Mouse (Mus musculus) lung, adult 2 months (tissue): ENCODE results near the gene Chil4.
"Not testable (repeated sequence)": the region's sequence is repeated elsewhere in the genome, so short reads cannot be mapped to it uniquely, and the experiment has no call there.

ENCODE experiments used
- CTCF ChIP-seq: fragments of 200-500 bp; IDR thresholded peaks from 2 replicates; pipeline ENCODE4 v1.5.1; 2011; ENCODE audit warnings: mild to moderate bottlenecking, low read length, control low read depth; ENCODE audit not compliant: insufficient read depth
- POLR2A ChIP-seq: fragments of 200-500 bp; IDR thresholded peaks from 2 replicates; pipeline ENCODE4 v1.6.1; 2011; ENCODE audit warnings: low read depth, mild to moderate bottlenecking, control low read depth, low read length, borderline replicate concordance; ENCODE audit errors: extremely low read depth

DNA sequence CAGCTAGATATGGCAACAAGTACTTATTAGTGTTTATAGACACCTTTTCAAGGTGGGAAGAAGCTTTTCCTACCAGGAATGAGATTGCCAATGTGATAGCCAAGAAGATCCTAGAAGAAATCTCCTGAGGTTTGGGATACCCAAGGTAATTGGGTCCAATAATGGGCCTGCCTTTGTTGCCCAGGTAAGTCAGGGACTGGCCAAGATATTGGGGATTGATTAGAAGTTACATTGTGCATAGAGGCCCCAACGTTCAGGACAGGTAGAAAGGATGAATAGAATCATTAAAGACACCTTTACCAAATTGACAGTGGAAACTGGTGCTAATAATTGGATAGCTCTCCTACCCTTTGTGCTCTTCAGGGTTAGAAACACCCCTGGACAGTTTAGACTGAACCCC is 21.3 kb downstream of the Chil4 start:
- TF ChIP-seq CTCF, POLR2A: not testable (repeated sequence)
